Mouse (Mus musculus) CH12.LX (cell line): ENCODE measurements at regions not wholly inside any gene's neighbourhood (a gene's known extent, or its start where the extent isn't known, plus 50 kb on each side); places are given as distances from the start of the nearest gene placed in this dataset.

Experiments used
- DNase-seq: peaks from one replicate; pipeline ENCODE4 v3.0.0-alpha.2; 2013; ENCODE audit errors: extremely low read depth
- H3K27ac ChIP-seq: 2 replicates; pipeline ENCODE4 v1.5.1; 2012; ENCODE audit warnings: low read depth, mild to moderate bottlenecking, control low read depth, moderate library complexity; ENCODE audit not compliant: insufficient read depth
- H3K27me3 ChIP-seq: replicated peaks from 2 replicates; pipeline ENCODE3; 2012; ENCODE audit warnings: inconsistent platforms
- H3K36me3 ChIP-seq, 2 experiments: replicated peaks in 1 of 2; 2 replicates each; pipeline versions ENCODE3 to v1.6.1; 2012; ENCODE audit warnings: inconsistent platforms in 1 of 2, low read length in 1 of 2, mild to moderate bottlenecking in 1 of 2, mixed read lengths in 1 of 2, moderate library complexity in 1 of 2; ENCODE audit not compliant: control insufficient read depth in 1 of 2, insufficient read depth in 1 of 2
- H3K4me1 ChIP-seq, 2 experiments: 2 replicates each; pipeline ENCODE4 v1.6.1; 2012; ENCODE audit warnings: inconsistent platforms in 1 of 2, moderate library complexity in 1 of 2; ENCODE audit not compliant: insufficient read depth in 2 of 2, control insufficient read depth in 1 of 2
- H3K4me2 ChIP-seq: 2 replicates; pipeline ENCODE4 v1.6.1; 2012; ENCODE audit warnings: low read depth, mild to moderate bottlenecking, control low read depth; ENCODE audit not compliant: poor library complexity, insufficient read depth, severe bottlenecking
- H3K4me3 ChIP-seq, 3 experiments: fragments of 150-350 bp in 1 of 3; sonication (generic) in 1 of 3; replicated peaks in 1 of 3; 2 replicates each; pipeline versions ENCODE3 to v1.5.1; 2011 to 2012; ENCODE audit warnings: low read depth in 2 of 3, low read length in 2 of 3, mild to moderate bottlenecking in 2 of 3, moderate library complexity in 2 of 3, control low read depth in 1 of 3, improper control_type of control experiment in 1 of 3, inconsistent platforms in 1 of 3, mixed read lengths in 1 of 3; ENCODE audit not compliant: poor library complexity in 1 of 3
- H3K79me2 ChIP-seq: replicated peaks from 2 replicates; pipeline ENCODE4 v1.6.1; 2012; ENCODE audit warnings: mild to moderate bottlenecking, moderate library complexity; ENCODE audit not compliant: control insufficient read depth, poor library complexity, insufficient read depth, severe bottlenecking; ENCODE audit errors: extremely low read depth
- H3K9ac ChIP-seq: 2 replicates; pipeline ENCODE4 v1.6.1; 2012; ENCODE audit warnings: low read depth, mild to moderate bottlenecking, control low read depth, moderate library complexity; ENCODE audit not compliant: insufficient read depth
- H3K9me3 ChIP-seq: replicated peaks from 2 replicates; pipeline ENCODE3; 2012; ENCODE audit warnings: low read length, inconsistent platforms, mixed read lengths
- BHLHE40 ChIP-seq: IDR thresholded peaks from 2 replicates; pipeline ENCODE4 v1.6.1; 2011; ENCODE audit warnings: mild to moderate bottlenecking, low read depth, low read length, improper control_type of control experiment
- CHD1 ChIP-seq: IDR thresholded peaks from 2 replicates; pipeline ENCODE4 v1.6.1; 2012; ENCODE audit warnings: low read depth, low read length, improper control_type of control experiment, inconsistent platforms
- CHD2 ChIP-seq: IDR thresholded peaks from 2 replicates; pipeline ENCODE4 v1.6.1; 2011; ENCODE audit warnings: low read length, improper control_type of control experiment
- CTCF ChIP-seq, 2 experiments: IDR thresholded peaks in 1 of 2; conservative IDR thresholded peaks in 1 of 2; 2 replicates each; pipeline ENCODE4 v1.5.1; 2011 to 2012; ENCODE audit warnings: low read depth in 2 of 2, low read length in 2 of 2, improper control_type of control experiment in 1 of 2, inconsistent platforms in 1 of 2, mild to moderate bottlenecking in 1 of 2, moderate library complexity in 1 of 2
- E2F4 ChIP-seq: IDR thresholded peaks from 2 replicates; pipeline ENCODE4 v1.6.1; 2011; ENCODE audit warnings: low read depth, low read length, improper control_type of control experiment; ENCODE audit not compliant: insufficient replicate concordance
- GABPA ChIP-seq: IDR thresholded peaks from 2 replicates; pipeline ENCODE4 v1.6.1; 2012; ENCODE audit warnings: low read depth, low read length, improper control_type of control experiment, inconsistent platforms; ENCODE audit not compliant: insufficient replicate concordance
- JUND ChIP-seq: conservative IDR thresholded peaks from 2 replicates; pipeline ENCODE4 v1.6.1; 2011; ENCODE audit warnings: low read depth, low read length, improper control_type of control experiment
- KAT2A ChIP-seq: IDR thresholded peaks from 2 replicates; pipeline ENCODE4 v1.6.1; 2012; ENCODE audit warnings: low read length, improper control_type of control experiment, inconsistent platforms; ENCODE audit not compliant: insufficient replicate concordance
- NRF1 ChIP-seq: IDR thresholded peaks from 2 replicates; pipeline ENCODE4 v1.6.1; 2014; ENCODE audit warnings: low read depth, mild to moderate bottlenecking, inconsistent platforms, low read length, improper control_type of control experiment, moderate library complexity
- PAX5 ChIP-seq: IDR thresholded peaks from 2 replicates; pipeline ENCODE4 v1.6.1; 2012; ENCODE audit warnings: low read length, inconsistent platforms, mixed read lengths
- POLR2AphosphoS2 ChIP-seq: IDR thresholded peaks from 2 replicates; pipeline ENCODE4 v1.6.1; 2011; ENCODE audit warnings: low read depth, low read length, improper control_type of control experiment
- RAD21 ChIP-seq: IDR thresholded peaks from 2 replicates; pipeline ENCODE4 v1.6.1; 2011; ENCODE audit warnings: low read depth, mild to moderate bottlenecking, low read length, improper control_type of control experiment, moderate library complexity
- SMC3 ChIP-seq: IDR thresholded peaks from 2 replicates; pipeline ENCODE4 v1.6.1; 2011; ENCODE audit warnings: low read depth, low read length, improper control_type of control experiment
- TCF12 ChIP-seq: IDR thresholded peaks from 2 replicates; pipeline ENCODE4 v1.6.1; 2014; ENCODE audit warnings: low read depth, mild to moderate bottlenecking, inconsistent platforms, low read length, improper control_type of control experiment
- ZMIZ1 ChIP-seq: IDR thresholded peaks from 2 replicates; pipeline ENCODE4 v1.6.1; 2012; ENCODE audit warnings: low read depth, mild to moderate bottlenecking, inconsistent platforms, low read length, improper control_type of control experiment
- dilution Hi-C: fragments of 300-500 bp; cut with MboI; formaldehyde crosslinking; loops from 2 replicates; pipeline ENCODE4 v1.14.3; 2020; ENCODE audit warnings: low sequenced_read_pairs; ENCODE audit not compliant: extremely low pct_unique_long_range_greater_than_20kb, extremely low pct_ligation_motif_present
- in situ Hi-C: fragments of 300-500 bp; cut with MboI; formaldehyde crosslinking; loops from 3 replicates; pipeline ENCODE4 v1.14.3; 2019; ENCODE audit warnings: low sequenced_read_pairs, low pct_ligation_motif_present, low pct_unique_long_range_greater_than_20kb, mixed read lengths

GRCm38 (mm10) chr10:71835018-71835417 is 487.5 kb downstream of the Ipmk start:
- Histone ChIP-seq H3K36me3 (no peaks in the 10 kb centered on the region), H3K27ac (no peak overlapping the region), H3K4me2 (no peak overlapping the region), H3K9me3 (peaks cover 16% of the 10 kb centered on the region), H3K9ac (no peak overlapping the region), H3K79me2 (no peaks in the 10 kb centered on the region), H3K4me3 (no peak overlapping the region), H3K4me1 (no peaks in the 10 kb centered on the region), H3K27me3 (no peaks in the 10 kb centered on the region)
- dilution Hi-C loops: no loop called here
- in situ Hi-C loops: no loop called here
- TF ChIP-seq CTCF (conservative IDR thresholded peaks at IDR 0.05 in 1 of 2, IDR thresholded peaks at IDR 0.05 in 1 of 2; ENCODE audit: low read depth in 2 of 2, low read length in 2 of 2) (peak in 1 of 2 experiments; percentile 15; a peak in 1 of 4 replicates), JUND (no peak)
- no peak for DNase-seq

GRCm38 (mm10) chr10:71857089-71857488 is 509.5 kb downstream of the Ipmk start:
- no peaks in the 10 kb centered on the region for H3K36me3 ChIP-seq
- no peak for DNase-seq
- no peak overlapping the region for H3K4me3 ChIP-seq
- H3K27me3 ChIP-seq: no peaks in the 10 kb centered on the region
- H3K4me1 ChIP-seq: no peaks in the 10 kb centered on the region
- H3K4me2 ChIP-seq: no peak overlapping the region
- no peak for TF ChIP-seq CHD2
- TF ChIP-seq PAX5: no peak
- TF ChIP-seq SMC3: no peak
- TF ChIP-seq CHD1: no peak
- no peak for TF ChIP-seq ZMIZ1
- TF ChIP-seq BHLHE40: no peak
- no peak for TF ChIP-seq KAT2A
- TF ChIP-seq TCF12: no peak
- no peak for TF ChIP-seq NRF1
- TF ChIP-seq GABPA: no peak
- TF ChIP-seq, all 38 proteins: peak for 0
- Histone ChIP-seq H3K9me3 (no peaks in the 10 kb centered on the region), H3K9ac (no peak overlapping the region), H3K79me2 (no peaks in the 10 kb centered on the region), H3K27ac (no peak overlapping the region)
- dilution Hi-C loops: no loop called here
- in situ Hi-C loops: no loop called here

- Histone ChIP-seq H3K4me1 (no peaks in the 10 kb centered on the region), H3K27me3 (no peaks in the 10 kb centered on the region), H3K4me2 (no peak overlapping the region), H3K27ac (no peak overlapping the region), H3K79me2 (no peaks in the 10 kb centered on the region), H3K9ac (no peak overlapping the region), H3K36me3 (no peaks in the 10 kb centered on the region), H3K9me3 (no peaks in the 10 kb centered on the region), H3K4me3 (no peak overlapping the region)
- DNase-seq: peak; percentile 12
- TF ChIP-seq CTCF (conservative IDR thresholded peaks at IDR 0.05 in 1 of 2, IDR thresholded peaks at IDR 0.05 in 1 of 2; ENCODE audit: low read depth in 2 of 2, low read length in 2 of 2) (peak; percentile 11 to 42; a peak in 2 of 4 replicates), SMC3 (peak; percentile 22), RAD21 (peak; percentile 47), POLR2AphosphoS2 (no peak), E2F4 (no peak), NRF1 (no peak)
- dilution Hi-C loops: no loop called here
- in situ Hi-C loops: no loop called here
Observed at GRCm38 (mm10) chr10:71857518-71857973, 510.0 kb downstream of the Ipmk start.
